Mouse (Mus musculus): ENCODE results near the gene Atoh8. TPM values are rescaled to one million over a fixed set of nuclear protein-coding genes. Genes with fewer than 3 reads are reported as not detected.

The Atoh8 gene
- total RNA-seq, 2 experiments from 2014 or later = 10.0 to 11.4 TPM

DNA sequence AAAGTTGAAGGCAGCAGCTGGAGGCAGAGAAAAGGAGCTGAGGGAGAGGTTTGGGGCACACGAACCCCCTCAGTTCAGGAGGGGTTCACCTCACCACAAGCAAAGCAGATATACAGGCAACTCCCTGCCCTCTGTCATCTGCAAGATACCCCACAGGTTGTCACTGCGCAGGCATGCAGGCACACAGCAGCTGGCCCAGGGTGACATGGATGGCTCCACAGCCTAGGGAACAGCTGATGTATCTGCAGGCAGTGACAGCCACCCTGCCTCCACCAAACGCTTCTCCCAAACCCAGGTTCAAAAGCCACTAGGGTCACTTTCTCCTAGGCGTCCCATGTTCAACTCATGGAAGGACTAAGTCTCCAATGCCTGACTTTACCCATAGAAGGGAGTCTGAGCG, 2.5 kb downstream of the Atoh8 start:
- DNase-seq = no peak
- intact Hi-C loops (cut with DNase I) = loop anchor here (1.0 kb wide), 1 partner anchor 14 kb away; no protein-coding TSS in a partner anchor

DNA sequence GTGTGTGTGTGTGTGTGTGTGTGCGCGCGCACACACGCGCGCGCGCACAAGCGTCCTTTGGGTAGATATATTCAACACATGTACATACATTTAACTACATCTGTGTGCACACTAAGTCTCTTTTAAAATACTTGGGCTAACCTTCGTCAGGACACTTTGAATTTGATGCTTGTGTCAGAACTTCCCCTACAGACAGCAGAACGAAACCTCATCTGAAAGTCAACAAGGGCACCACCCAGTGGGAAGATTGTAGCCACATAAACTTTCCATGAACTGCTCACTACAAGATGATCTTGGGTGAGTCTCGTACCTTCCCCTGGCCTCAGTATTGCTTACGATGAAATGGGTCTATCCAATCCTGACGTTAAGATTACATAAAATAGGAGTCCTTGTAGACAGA, 3.0 kb downstream of the Atoh8 start:
- intact Hi-C loops (cut with DNase I) = loop anchor here (1.0 kb wide), 1 partner anchor 13 kb away; no protein-coding TSS in a partner anchor
- DNase-seq = no peak

DNA sequence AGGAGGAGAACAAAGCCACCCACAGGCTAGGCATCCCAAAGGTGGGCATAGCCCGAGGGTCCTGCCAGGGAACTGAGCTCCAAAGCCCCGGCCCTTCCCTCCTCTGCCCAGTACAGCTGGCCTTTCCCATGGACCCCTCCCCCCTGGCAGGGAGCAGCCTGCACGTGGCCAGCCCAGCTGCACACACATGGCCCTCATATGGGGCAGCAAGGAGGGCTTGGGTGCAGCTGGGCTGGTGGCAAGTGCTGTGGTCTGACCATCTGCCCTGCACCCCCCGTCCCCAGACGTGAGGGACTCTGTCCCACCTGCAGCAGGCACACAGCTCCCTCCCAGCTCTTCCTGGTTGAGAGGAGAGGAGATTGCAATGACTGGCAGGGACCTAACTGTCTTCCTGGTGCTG, 4.5 kb downstream of the Atoh8 start:
- intact Hi-C loops (cut with DNase I) = no loop called here
- no peak for DNase-seq

DNA sequence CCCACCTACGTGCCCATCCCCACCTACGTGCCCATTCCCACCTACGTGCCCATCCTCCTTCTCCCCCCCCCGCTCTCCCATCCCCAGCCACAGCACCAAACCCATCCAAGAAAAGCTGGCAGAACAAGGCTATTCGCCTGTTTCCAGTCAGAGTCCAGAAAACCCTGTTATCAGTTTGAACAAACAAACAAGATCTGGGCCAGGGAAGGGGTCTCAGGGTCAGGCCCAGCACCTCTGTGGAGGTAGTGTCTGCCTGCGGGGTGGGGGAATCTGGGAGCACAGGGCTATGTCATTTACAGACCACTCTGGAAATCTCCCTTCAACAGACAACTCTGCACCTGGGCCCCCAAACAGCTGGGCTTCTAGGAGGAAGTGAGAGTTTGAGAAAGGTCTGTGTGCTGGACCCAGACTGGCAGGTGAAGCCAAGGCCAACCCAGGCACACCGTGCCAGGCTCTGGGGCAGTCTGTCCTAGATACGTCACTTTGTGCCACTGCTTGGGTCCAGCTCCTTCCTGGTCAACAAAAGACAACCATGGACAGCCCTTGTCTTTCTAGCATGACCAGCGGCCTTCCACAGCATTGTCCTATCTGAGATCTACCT, 7.6 kb downstream of the Atoh8 start:
- DNase-seq = no peak

DNA sequence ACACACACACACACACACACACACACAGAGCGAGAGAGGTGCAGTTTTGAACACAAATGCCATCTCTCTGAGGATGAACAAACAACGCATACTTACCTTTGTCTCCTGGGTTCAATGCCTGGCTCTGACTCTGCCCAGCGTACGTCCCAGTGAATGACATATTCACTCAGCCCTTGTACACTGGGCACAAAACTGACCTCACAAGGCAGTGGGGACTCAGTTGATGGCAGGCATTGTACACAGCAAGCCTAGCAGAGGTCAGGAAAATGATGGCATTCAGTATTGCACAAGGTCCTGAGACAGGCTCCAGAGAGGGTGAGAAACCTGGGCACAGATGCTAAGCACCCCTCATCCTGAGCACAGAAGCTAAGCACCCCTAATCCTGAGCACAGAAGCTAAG, 8.4 kb downstream of the Atoh8 start:
- intact Hi-C loops (cut with DNase I) = no loop called here
- no peak for DNase-seq

More for the DNA sequence above, 7.6 kb downstream of the Atoh8 start:
- intact Hi-C loops (cut with DNase I) = no loop called here

DNA sequence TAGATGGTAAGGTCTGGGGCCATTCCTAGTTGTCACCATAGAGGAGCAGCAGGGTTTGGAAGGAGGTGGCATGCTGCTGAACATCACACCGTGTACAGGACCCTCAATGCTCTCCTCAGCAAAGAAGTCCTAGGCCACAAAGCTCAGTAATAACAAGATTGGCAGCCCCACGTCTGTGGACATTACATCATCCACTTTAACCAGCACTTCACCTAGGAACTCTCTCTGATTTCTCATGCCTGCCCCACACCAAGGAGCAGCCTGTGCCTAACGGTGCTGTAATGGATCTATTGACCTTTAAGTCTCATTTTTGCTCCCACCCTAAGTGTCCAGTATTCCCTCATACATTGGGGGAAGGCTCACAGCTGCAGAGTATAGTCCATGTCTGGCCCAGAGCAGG, 9.7 kb downstream of the Atoh8 start:
- no peak for DNase-seq
- intact Hi-C loops (cut with DNase I) = no loop called here

DNA sequence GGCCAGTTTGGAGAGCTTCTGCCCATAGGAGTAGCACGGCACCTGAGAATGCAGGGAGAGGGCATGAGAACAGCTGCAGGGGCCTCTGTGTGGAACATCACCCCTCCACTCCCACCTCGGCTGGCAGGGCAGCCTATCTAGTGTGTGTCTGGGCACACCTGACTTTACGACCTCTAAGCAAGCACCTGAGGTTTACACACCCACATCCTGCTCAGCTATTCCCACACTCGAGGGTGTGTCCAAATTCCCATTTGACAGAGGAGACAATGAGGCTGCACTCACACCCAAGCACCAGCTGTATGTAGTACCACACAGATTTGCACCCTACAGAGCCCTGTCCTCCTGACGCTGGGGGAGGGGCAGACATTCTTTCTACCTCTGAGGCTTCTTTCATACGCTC, 11.5 kb downstream of the Atoh8 start:
- intact Hi-C loops (cut with DNase I) = no loop called here
- DNase-seq = no peak

DNA sequence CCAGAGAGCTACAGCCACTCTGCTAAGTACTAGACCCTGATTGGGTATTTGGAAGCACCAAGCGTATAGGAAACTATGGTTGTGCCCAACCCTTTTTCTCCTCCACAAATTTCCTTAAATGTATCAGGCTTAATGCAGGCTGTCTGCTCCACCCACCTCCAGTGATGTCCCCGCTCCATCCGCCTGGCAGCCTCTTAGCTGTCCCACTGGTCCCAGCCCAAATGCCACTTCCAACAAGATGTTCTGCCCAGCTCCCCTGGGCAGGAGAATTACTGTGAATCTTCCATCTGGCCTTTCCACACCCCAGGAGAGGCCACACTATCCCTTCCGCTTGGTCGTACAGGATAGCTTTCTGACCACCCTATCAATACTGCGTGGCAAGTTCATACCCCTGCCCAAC, 12.5 kb downstream of the Atoh8 start:
- DNase-seq = no peak
- intact Hi-C loops (cut with DNase I) = no loop called here

DNA sequence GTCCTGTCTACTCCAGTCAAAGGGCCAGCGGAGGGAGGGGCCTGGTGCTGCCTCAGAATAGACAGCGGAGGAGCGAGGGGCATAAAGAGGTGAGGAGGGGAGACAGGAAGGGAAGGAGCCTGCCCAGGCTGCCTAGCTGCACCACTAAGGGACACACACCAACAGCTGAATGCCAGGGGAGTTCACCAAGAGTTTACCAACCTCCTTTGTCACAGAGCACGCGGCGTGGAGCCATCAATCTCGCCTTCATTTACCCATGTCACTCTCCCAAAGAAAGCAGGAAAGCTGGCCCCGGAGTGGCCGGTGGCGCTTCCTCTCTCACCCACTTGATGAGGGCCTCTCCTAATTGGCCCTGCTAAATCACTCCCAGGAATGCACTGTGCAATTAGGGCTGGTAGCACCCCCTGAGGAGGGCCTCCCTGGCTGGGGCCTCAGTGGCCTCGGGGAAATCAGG, 13.1 kb downstream of the Atoh8 start:
- intact Hi-C loops (cut with DNase I) = no loop called here
- no peak for DNase-seq

DNA sequence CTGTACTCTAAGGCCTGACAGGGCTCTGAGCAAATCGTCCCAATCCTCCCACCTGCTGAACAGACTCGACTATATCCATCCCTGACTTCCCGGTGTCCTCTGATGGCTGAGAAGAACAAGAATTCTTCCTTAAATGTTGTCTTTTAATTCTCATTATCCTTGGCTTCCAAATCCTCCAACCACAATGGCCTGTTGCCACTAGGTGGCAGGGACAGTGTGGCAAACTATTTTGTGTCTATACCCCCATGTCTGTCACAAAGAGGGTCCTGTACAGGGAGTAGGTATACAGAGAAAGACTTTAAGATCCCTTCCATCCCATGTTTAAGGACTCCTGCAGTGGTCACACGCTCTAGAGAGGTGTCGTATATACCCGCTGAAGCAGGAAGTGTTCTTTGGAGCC, 14.1 kb downstream of the Atoh8 start:
- intact Hi-C loops (cut with DNase I) = no loop called here
- no peak for DNase-seq

DNA sequence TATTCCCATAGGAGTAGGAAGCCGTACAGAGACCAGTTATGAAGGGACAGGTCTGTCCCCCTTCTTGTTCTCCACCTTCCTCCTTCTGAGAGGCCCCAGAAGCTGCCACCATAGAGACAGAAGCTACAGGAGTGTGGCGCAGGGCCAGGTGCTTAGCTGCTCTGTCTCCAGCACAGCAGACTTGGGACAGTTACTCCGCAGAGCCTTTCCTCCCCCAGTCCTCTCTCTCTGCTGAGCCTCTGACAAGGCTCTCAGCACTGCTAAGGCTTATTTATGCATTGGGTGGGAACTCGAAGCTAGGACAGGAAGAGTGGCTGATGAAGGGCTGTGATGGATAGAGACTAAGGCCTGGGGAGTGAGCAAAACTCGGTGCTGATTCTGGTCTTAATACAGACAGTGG, 15.8 kb downstream of the Atoh8 start:
- intact Hi-C loops (cut with DNase I) = loop anchor here (1.0 kb wide), 1 partner anchor 13 kb away; no protein-coding TSS in a partner anchor
- DNase-seq = no peak

DNA sequence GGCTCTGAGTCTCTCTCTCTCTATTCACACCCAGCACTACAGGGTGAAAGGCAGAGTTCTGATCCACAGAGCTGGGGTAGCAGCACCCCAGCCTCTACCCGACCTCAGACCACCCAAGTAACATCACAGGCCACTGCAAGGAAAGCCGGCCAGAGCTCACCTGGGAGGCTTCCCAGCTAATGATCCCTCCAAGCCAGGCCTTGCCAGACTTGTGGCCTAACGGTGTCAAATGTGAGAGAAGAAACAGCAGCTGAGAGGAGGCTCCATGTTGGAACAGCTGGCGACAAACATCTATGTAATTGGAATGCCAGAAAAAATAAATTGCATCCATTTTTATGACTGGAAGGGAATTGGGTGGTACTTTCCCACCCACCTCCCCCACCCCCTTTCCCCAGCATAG, 17.1 kb downstream of the Atoh8 start:
- intact Hi-C loops (cut with DNase I) = loop anchor here (1.0 kb wide), 2 partner anchors 17 to 43 kb away; partner anchors contain the start of gene Atoh8
- DNase-seq = no peak

DNA sequence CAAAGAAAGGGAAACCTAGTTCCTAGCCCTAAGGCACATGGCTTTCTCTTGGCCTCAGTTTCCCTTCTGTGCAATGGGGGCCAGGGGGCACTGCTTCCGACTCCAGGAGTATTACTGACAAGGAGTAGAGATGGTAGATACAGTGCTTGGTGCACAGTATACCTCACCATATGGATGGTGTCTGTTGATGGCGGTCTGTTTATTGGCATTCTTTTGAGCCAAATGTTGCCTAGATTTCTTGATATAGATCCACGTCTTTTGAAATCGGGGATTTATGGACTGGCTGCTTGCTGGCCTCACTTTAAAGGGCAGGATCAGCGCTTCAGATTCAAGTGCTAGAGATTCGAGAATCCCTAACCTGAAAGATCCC, 18.0 kb downstream of the Atoh8 start:
- no peak for DNase-seq
- intact Hi-C loops (cut with DNase I) = no loop called here

DNA sequence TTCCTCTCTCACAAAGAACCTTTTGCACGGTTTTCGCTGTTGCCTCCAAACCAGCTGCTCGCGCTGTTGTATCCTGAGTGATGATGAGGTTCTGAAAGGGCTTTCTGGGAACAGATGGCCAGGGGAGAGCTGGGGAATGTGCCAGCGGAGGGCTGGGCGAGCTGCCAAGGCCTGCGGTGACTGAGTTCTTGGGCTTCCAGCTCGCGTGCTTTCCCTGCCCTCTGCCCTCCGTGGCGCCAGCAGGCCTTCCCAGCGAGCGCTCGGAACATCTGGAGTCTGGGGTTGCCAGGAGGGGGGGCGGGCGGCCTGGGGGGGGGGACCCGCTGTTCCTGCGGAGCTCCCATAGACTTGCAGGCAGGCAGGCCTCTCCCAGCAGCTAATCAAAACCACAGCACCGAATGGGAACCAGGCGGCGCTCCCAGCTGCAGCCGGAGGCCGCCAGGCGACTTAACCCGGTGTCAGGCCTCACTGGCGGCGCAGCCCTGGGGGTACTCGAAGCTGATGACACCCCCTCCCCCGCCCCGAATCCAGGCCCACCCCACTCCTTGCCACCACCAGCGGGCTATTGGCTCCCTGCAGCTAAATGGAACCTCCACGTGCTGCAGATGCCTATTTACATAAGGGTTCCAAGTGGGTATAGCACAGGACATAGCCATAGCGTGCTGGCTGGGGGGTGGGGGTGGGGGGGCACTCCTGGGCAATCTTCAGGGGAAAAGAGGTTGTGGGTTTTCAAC, 18.5 kb downstream of the Atoh8 start:
- intact Hi-C loops (cut with DNase I) = no loop called here
- peak; percentile 99 for DNase-seq

DNA sequence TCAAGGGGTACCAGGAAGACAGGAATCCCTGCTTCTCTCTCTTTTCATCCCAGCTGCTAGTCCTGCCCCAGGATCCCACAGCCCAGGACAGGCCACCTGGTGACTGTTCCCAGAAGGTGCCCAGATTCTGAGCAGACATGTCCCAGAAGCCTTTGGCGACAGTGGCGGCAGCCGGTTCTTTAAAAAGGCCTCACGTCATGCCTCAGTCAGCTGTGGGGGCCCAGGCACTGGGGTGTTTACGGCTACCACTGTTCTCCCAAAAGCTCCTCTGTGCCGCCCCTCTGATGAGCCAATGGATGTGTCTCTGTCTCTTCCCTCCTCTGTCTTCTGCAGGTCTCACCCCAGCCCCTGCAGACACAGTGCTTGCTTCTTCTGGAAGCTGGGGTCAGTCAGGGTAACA, 19.8 kb downstream of the Atoh8 start:
- DNase-seq = peak in 1 of 2 experiments; percentile 55
- intact Hi-C loops (cut with DNase I) = loop anchor here (2.0 kb wide), 1 partner anchor 29 kb away; no protein-coding TSS in a partner anchor

DNA sequence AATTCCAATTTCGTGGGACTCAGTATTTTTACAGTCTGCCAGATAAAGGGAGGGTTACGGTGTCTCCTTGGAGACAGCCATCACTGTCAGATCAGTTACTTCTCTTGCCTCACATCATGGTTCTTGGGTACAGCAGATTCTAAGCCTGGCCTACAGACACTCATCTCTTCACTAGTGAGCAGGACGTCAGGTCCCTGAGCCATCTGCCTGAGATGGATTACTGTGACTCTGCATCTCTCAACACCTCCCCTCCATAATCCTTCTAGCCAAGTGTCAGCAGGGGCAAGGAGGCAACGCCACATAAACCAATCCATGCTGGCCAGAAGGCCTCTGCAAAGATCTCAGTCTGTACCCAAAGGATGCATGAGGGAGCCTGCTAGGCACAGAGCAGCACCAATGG, 24.0 kb downstream of the Atoh8 start:
- intact Hi-C loops (cut with DNase I) = no loop called here
- DNase-seq = no peak

DNA sequence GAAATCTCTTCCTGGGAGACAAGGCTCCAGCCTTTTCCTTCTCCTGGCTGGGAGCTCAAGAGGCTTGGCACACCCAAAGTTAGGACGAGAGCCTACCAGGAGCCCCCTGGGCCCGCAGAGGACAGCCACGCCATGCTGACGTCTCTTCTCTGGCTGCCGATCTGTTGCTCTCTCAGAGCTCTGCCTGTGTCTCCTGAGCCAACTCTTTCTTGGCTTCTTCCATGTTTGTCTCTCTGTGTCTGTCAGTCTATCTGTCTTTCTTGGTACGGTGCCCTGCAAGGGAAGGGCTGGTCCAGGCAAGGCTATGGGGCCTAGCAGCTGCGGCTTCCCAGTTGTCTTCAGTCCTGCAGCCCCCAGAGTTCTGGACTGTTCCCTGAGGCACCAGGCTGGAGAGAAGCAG, 24.6 kb downstream of the Atoh8 start:
- intact Hi-C loops (cut with DNase I) = no loop called here
- peak; percentile 43 to 58 for DNase-seq

DNA sequence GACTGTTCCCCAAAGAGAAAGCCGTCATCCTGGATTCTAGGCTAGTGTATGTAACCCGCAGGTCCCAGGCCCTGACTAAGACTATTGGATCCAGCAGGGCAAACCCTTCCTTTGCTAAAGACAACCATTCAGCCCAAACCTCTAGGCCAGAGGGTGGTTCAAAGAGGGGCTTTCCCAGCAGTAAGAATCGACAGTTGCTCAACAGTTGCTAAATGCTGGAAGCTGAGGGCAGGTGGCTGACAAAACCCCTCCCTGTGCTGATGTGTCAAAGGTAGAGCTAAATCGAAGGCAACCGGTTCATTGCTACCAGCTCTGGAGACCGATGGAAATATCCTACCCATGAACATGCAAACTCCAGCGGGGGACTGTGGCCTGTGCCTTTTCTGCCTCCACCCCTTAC, 25.6 kb downstream of the Atoh8 start:
- intact Hi-C loops (cut with DNase I) = no loop called here
- DNase-seq = no peak

DNA sequence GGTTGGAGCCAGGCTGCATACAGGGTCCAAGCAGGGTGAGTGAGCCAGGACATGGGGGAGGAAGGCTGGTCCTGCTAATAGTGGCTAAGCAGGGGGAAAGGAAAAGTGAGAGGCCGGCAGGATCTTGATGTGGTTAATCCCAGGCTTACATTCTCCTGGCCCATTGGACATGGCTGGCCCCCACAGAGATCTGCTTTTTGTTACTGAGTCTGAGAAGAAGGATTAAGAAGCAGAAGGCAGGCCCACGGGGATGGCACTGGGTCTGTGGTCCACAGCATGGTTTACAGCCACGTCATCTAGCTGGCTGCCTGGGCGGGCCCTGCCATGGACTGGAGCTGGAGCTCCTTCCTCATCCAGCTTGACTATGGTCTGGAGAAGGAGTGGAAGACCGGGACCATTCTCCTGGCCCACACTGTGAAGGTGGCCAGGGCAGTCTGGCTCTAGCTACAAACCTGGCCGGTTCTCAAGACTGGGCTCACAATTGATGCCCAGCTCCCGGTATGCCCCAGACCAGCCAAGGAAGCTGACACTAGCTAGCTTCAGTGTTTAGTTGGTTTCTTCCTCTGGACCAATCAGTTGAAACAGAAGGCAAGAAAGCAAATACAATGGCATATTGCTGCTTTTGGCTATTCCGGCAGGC, 26.9 kb downstream of the Atoh8 start:
- intact Hi-C loops (cut with DNase I) = no loop called here
- no peak for DNase-seq

DNA sequence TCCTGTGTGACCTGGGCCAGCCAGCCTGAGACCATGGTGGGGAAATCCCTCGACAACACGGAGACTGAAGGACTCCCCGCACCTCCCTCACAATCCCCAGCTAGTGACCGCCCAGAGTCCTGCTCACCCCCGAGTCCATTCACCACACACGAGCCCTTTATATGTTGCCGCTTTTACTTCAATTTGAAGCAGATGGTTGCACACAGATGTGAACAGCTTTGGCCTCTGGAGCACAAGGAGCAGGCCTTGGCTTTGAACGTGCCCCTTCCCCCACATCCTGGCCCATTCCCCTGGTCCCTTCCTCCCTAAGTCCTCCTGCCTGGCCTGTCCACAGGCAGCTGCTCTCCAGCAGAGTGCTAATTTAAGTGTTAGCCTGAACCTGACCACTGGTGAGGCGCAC, 29.4 kb downstream of the Atoh8 start:
- no peak for DNase-seq
- intact Hi-C loops (cut with DNase I) = no loop called here

DNA sequence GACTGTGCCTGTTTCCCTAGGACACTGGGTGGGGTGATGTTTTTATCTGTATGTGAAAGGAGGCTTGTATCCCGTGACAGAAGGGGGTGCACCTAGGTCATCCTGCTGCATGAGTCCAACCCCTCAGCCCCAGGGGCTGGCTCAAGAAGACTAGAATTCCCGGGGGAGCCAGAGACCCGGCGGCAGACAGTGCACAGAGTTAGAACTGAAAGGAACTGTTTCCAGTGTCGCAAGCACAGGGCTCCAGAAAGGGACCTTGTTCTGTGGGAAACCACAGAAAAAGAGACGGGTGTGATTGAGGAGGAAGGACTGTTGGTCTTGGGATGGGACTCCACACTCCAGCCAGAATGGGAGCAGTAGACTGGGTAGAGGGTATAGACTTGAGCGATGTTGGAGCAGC, 30.5 kb downstream of the Atoh8 start:
- DNase-seq = no peak
- intact Hi-C loops (cut with DNase I) = no loop called here

DNA sequence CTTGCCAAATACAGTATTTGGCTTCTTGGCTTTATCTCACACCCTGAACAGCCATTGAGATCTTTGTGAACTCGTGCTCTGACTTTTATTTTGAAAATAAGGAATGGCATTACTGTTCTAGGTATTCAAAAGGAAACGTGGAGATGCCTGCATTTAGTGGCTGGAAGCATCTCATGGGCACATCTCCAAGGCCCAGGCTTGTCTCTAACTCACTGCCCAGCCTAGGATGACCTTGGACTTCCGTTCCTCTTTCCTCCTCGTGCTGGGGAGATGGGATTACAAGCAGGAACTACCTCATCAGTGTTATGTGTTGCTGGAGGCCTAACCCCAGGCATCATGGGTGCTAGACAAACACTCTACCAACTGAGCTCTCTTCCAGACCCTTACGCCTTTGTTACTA, 32.1 kb downstream of the Atoh8 start:
- intact Hi-C loops (cut with DNase I) = no loop called here
- DNase-seq = no peak

Measured in heart, postnatal 36 days (tissue).